In genomic region chr16:91463836-91464400, GRCm38 (mm10) we compare ENCODE assay signal across 8 mouse cellular contexts. TPM values are rescaled to one million over a fixed set of nuclear protein-coding genes. Genes with fewer than 3 reads are reported as not detected.
DNase-seq lines count a peak whose midpoint lies in the region; ATAC-seq and TF ChIP-seq lines count a peak whose summit lies in the region.

No protein-coding gene starts in this region.

- no peak for TF ChIP-seq POLR2A in heart, adult 2 months (IDR thresholded peaks at IDR 0.05; ENCODE audit: insufficient read depth, low read depth, low read length)

- no peak for TF ChIP-seq EP300 in heart, adult 2 months (IDR thresholded peaks at IDR 0.05; ENCODE audit: insufficient read depth, low read depth, low read length)

- DNase-seq in heart, adult 2 months = no peak
- DNase-seq in heart, adult 8-10 months (ENCODE audit: low spot score) = no peak
- peak; percentile 40 for DNase-seq in CD4-positive helper T cell, adult 2 months (ENCODE audit: low read depth, low spot score)
- no peak for DNase-seq in urinary bladder, postnatal 25 days (ENCODE audit: low spot score)
- no peak for DNase-seq in gastrocnemius, postnatal 10 days
- DNase-seq in cerebellum, postnatal 36 days = no peak

- intact Hi-C loops in heart, adult 2 months (cut with DNase I) = loop anchor here (5.0 kb wide), 1 partner anchor 57 kb away; the partner anchor contains the start of gene Il10rb

- no peaks in the 10 kb centered on the region for H3K9me3 ChIP-seq in forebrain, embryonic 12.5 days
- no peaks in the 10 kb centered on the region; the same call in 1 of the 2 replicates for H3K9me3 ChIP-seq in liver, embryonic 12.5 days (replicated peaks)

- H3K4me1 ChIP-seq in heart, adult 2 months (ENCODE audit: control insufficient read depth, insufficient read depth, low read length) = peaks cover 7% of the 10 kb centered on the region
- peaks cover 27% of the 10 kb centered on the region for H3K4me1 ChIP-seq in forebrain, embryonic 12.5 days
- H3K4me1 ChIP-seq in liver, embryonic 12.5 days = peaks cover 66% of the 10 kb centered on the region

- no peak overlapping the region for H3K9ac ChIP-seq in heart, adult 2 months (ENCODE audit: low read depth, low read length)
- 0 out of 2 replicates have a peak overlapping the region, but pooled peaks have one; percentile 54 for H3K9ac ChIP-seq in forebrain, embryonic 12.5 days
- peak overlapping the region; percentile 93 for H3K9ac ChIP-seq in liver, embryonic 12.5 days

- no peaks in the 10 kb centered on the region for H3K27me3 ChIP-seq in heart, adult 2 months (ENCODE audit: control insufficient read depth, insufficient read depth, low read length)
- no peaks in the 10 kb centered on the region; the same call in 1 of the 2 replicates for H3K27me3 ChIP-seq in forebrain, embryonic 12.5 days
- H3K27me3 ChIP-seq in liver, embryonic 12.5 days (replicated peaks) = no peaks in the 10 kb centered on the region

- ATAC-seq in forebrain, embryonic 12.5 days (ENCODE audit: low FRiP score) = no peak
- ATAC-seq in liver, embryonic 12.5 days = no peak

- no peak for TF ChIP-seq CTCF in heart, adult 2 months (IDR thresholded peaks at IDR 0.05)

- H3K27ac ChIP-seq in heart, adult 2 months = peak overlapping the region; percentile 92
- no peak overlapping the region for H3K27ac ChIP-seq in forebrain, embryonic 12.5 days
- H3K27ac ChIP-seq in liver, embryonic 12.5 days = peak overlapping the region; percentile 94

- H3K4me2 ChIP-seq in forebrain, embryonic 12.5 days = peak overlapping the region; percentile 78
- H3K4me2 ChIP-seq in liver, embryonic 12.5 days = peak overlapping the region; percentile 89

- H3K79me2 ChIP-seq in heart, adult 2 months (replicated peaks; ENCODE audit: control insufficient read depth, insufficient read depth, low read length) = no peaks in the 10 kb centered on the region

- H3K36me3 ChIP-seq in heart, adult 2 months (ENCODE audit: control insufficient read depth, insufficient read depth, low read length) = no peaks in the 10 kb centered on the region
- no peaks in the 10 kb centered on the region for H3K36me3 ChIP-seq in forebrain, embryonic 12.5 days (replicated peaks)
- peaks cover 16% of the 10 kb centered on the region for H3K36me3 ChIP-seq in liver, embryonic 12.5 days

- 68% methylated on average over 4 of the region's 4 CpGs for WGBS in heart, adult 2 months
- 88% methylated on average over 4 of the region's 4 CpGs for WGBS in forebrain, embryonic 12.5 days
- 68% methylated on average over 4 of the region's 4 CpGs for WGBS in liver, embryonic 12.5 days (ENCODE audit: insufficient replicate concordance)

- peak overlapping the region; percentile 66 for H3K4me3 ChIP-seq in heart, adult 2 months
- peak overlapping the region; percentile 54 for H3K4me3 ChIP-seq in forebrain, embryonic 12.5 days (replicated peaks)
- H3K4me3 ChIP-seq in liver, embryonic 12.5 days = peak overlapping the region; percentile 81

RNA-seq across cellular contexts. Expression of gene Ifnar1, which starts 21.1 kb away (rescaled TPM):
- total RNA-seq in heart, adult 2 months (2021) = 10 to 100 TPM; 23.6 to 24.0 TPM
- polyA plus RNA-seq in heart, adult 2 months (2012; rRNA removed) = 12.5 and 20.2 TPM in 2 replicates
- total RNA-seq in heart, adult 8-10 months (2022) = 10 to 100 TPM; 18.7 to 28.6 (median 22.0) TPM
- polyA plus RNA-seq in forebrain, embryonic 12.5 days (2016; fragmentation: Nextera tagmentation; extraction: Ambion mirVana) = 54.7 and 57.7 TPM in 2 replicates
- polyA plus RNA-seq in liver, embryonic 12.5 days (2016; fragmentation: Nextera tagmentation; extraction: Ambion mirVana) = 24.5 and 27.8 TPM in 2 replicates
- total RNA-seq in gastrocnemius, postnatal 10 days (2021) = 10 to 100 TPM; 34.9 to 36.9 TPM

RNA-seq across cellular contexts. Expression of gene Il10rb, which starts 58.0 kb away (rescaled TPM):
- 100 to 1,000 TPM in 1 of 2 experiments, 10 to 100 TPM in 1; 98.2 to 122 TPM for total RNA-seq in heart, adult 2 months (2021)
- 136 and 182 TPM in 2 replicates for polyA plus RNA-seq in heart, adult 2 months (2012; rRNA removed)
- 100 to 1,000 TPM; 116 to 131 (median 129) TPM for total RNA-seq in heart, adult 8-10 months (2022)
- polyA plus RNA-seq in forebrain, embryonic 12.5 days (2016; fragmentation: Nextera tagmentation; extraction: Ambion mirVana) = 5.8 and 6.3 TPM in 2 replicates
- 26.0 and 27.0 TPM in 2 replicates for polyA plus RNA-seq in liver, embryonic 12.5 days (2016; fragmentation: Nextera tagmentation; extraction: Ambion mirVana)
- total RNA-seq in gastrocnemius, postnatal 10 days (2021) = 10 to 100 TPM; 13.4 to 17.0 TPM

Comparison
In these comparisons a context has a peak if more than half of its experiments do, and no peak if none do; other contexts are left out.
1. RNA of gene Il10rb, which starts 58.0 kb away (total RNA-seq): 116 to 131 TPM in heart, adult 8-10 months and 98.2 to 122 TPM in heart, adult 2 months; 13.4 to 17.0 TPM in gastrocnemius, postnatal 10 days; every median in the first group is over 4 times any median in the second.
2. Peak in every context shown above with its lines, with median percentiles within 50 percentile points of each other: H3K4me3 ChIP-seq.